In the genomic region with DNA sequence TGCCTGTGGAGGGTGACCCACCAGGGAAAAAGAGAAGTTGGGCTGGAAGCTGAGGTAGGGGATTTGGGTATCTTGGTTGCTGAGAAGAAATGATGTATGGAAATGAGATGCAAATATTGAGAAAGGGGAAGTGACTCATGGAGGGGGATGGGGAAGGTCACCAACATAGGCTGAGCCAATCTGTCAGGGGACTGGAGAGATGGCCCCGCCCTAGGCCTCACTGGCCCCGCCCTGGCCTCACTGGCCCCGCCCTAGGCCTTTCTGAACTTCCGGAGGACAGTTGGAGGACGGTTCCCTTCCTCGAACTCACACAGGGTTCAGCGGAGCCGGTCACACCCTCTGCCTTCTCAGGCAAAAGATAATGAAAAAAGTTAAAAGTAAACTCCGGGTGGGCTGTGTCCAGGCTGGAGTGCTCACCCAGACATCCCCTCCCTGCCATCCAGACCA, we compare ENCODE assay signal across 8 mouse cellular contexts. TPM values are rescaled to one million over a fixed set of nuclear protein-coding genes. Genes with fewer than 3 reads are reported as not detected.
A peak's percentile ranks its signal among the peaks of the same experiment; 100 is the strongest.
DNase-seq lines count a peak whose midpoint lies in the region; ATAC-seq and TF ChIP-seq lines count a peak whose summit lies in the region.

No protein-coding gene starts in this region.

- H3K4me1 ChIP-seq in heart, embryonic 16.5 days (ENCODE audit: control insufficient read depth, insufficient read depth, low read length): no peaks in the 10 kb centered on the region
- H3K4me1 ChIP-seq in stomach, postnatal 0 days (replicated peaks; ENCODE audit: control insufficient read depth, insufficient read depth): no peaks in the 10 kb centered on the region

- ATAC-seq in heart, embryonic 16.5 days (replicated peaks; ENCODE audit: extremely low read depth, insufficient read depth, low FRiP score): peak; percentile 71
- peak; percentile 85 for ATAC-seq in stomach, postnatal 0 days (ENCODE audit: low FRiP score, low TSS enrichment)

- DNase-seq in adrenal gland, adult (ENCODE audit: inconsistent age in 2 of 2, low spot score in 1 of 2): peak; percentile 58 to 73
- DNase-seq in adrenal gland, adult 2 months: no peak
- peak; percentile 64 for DNase-seq in retina, embryonic 14.5 days (ENCODE audit: low spot score)
- DNase-seq in retina, postnatal 1 day: no peak
- DNase-seq in lung, postnatal 14 days: peak; percentile 56
- peak; percentile 79 for DNase-seq in stomach, postnatal 0 days (ENCODE audit: low spot score)
- no peak for DNase-seq in ovary, adult 18-20 months (ENCODE audit: low spot score)

- no peak overlapping the region for H3K27ac ChIP-seq in heart, embryonic 16.5 days (ENCODE audit: low read length)
- H3K27ac ChIP-seq in stomach, postnatal 0 days (replicated peaks): no peak overlapping the region

- H3K36me3 ChIP-seq in heart, embryonic 16.5 days (ENCODE audit: control insufficient read depth, insufficient read depth): no peaks in the 10 kb centered on the region
- H3K36me3 ChIP-seq in stomach, postnatal 0 days (ENCODE audit: control insufficient read depth, insufficient read depth, low read length): no peaks in the 10 kb centered on the region

- H3K9me3 ChIP-seq in heart, embryonic 16.5 days (replicated peaks; ENCODE audit: control insufficient read depth, low read length): no peaks in the 10 kb centered on the region
- no peaks in the 10 kb centered on the region for H3K9me3 ChIP-seq in stomach, postnatal 0 days (ENCODE audit: control insufficient read depth, low read length)

- no peak overlapping the region for H3K4me3 ChIP-seq in heart, embryonic 16.5 days (ENCODE audit: low read length)
- no peak overlapping the region for H3K4me3 ChIP-seq in stomach, postnatal 0 days (ENCODE audit: low read depth, low read length)

- H3K9ac ChIP-seq in heart, embryonic 16.5 days (ENCODE audit: low read length): no peak overlapping the region
- no peak overlapping the region for H3K9ac ChIP-seq in stomach, postnatal 0 days (ENCODE audit: low read length)

- TF ChIP-seq EP300 in stomach, postnatal 0 days (optimal IDR thresholded peaks at IDR 0.05): no peak

- peaks cover 10% of the 10 kb centered on the region for H3K27me3 ChIP-seq in heart, embryonic 16.5 days (ENCODE audit: control insufficient read depth, insufficient read depth, low read length)
- H3K27me3 ChIP-seq in stomach, postnatal 0 days (ENCODE audit: control insufficient read depth, insufficient read depth, low read length): no peaks in the 10 kb centered on the region

- 33% methylated on average over 9 of the region's 9 CpGs for WGBS in heart, embryonic 16.5 days
- WGBS in stomach, postnatal 0 days: 38% methylated on average over 9 of the region's 9 CpGs

- TF ChIP-seq CTCF in stomach, postnatal 0 days (IDR thresholded peaks at IDR 0.05; ENCODE audit: low read depth): no peak

- H3K4me2 ChIP-seq in heart, embryonic 16.5 days (ENCODE audit: low read depth, low read length): no peak overlapping the region
- no peak overlapping the region for H3K4me2 ChIP-seq in stomach, postnatal 0 days (replicated peaks; ENCODE audit: low read depth)

RNA-seq across cellular contexts. Expression of gene Lrrc25, which starts 3.0 kb away (rescaled TPM):
- 1 to 10 TPM; 1.8 to 3.6 TPM for total RNA-seq in adrenal gland, adult 2 months (2021)
- 8.4 and 11.1 TPM in 2 replicates for polyA plus RNA-seq in adrenal gland, adult 2 months (2012; rRNA removed)
- polyA plus RNA-seq in heart, embryonic 16.5 days (2015; fragmentation: Nextera tagmentation; extraction: Ambion mirVana): 1.8 and 2.3 TPM in 2 replicates
- polyA plus RNA-seq in stomach, postnatal 0 days (2015; fragmentation: Nextera tagmentation; extraction: Ambion mirVana): 2.3 and 2.7 TPM in 2 replicates

RNA-seq across cellular contexts. Expression of gene Ssbp4, which starts 10.2 kb away (rescaled TPM):
- 100 to 1,000 TPM in 1 of 2 experiments, 10 to 100 TPM in 1; 76.2 to 110 TPM for total RNA-seq in adrenal gland, adult 2 months (2021)
- 476 and 593 TPM in 2 replicates for polyA plus RNA-seq in adrenal gland, adult 2 months (2012; rRNA removed)
- 68.4 and 69.5 TPM in 2 replicates for polyA plus RNA-seq in heart, embryonic 16.5 days (2015; fragmentation: Nextera tagmentation; extraction: Ambion mirVana)
- polyA plus RNA-seq in stomach, postnatal 0 days (2015; fragmentation: Nextera tagmentation; extraction: Ambion mirVana): 66.7 and 83.8 TPM in 2 replicates

RNA-seq across cellular contexts. Expression of gene Gdf15, which starts 13.3 kb away (rescaled TPM):
- total RNA-seq in adrenal gland, adult 2 months (2021): 10 to 100 TPM in 1 of 2 experiments, 1 to 10 TPM in 1; 1.3 to 44.6 TPM
- polyA plus RNA-seq in adrenal gland, adult 2 months (2012; rRNA removed): 18.5 and 22.2 TPM in 2 replicates
- polyA plus RNA-seq in heart, embryonic 16.5 days (2015; fragmentation: Nextera tagmentation; extraction: Ambion mirVana): 1.2 and 1.6 TPM in 2 replicates
- 0.30 and 0.33 TPM in 2 replicates for polyA plus RNA-seq in stomach, postnatal 0 days (2015; fragmentation: Nextera tagmentation; extraction: Ambion mirVana)

RNA-seq across cellular contexts. Expression of gene Isyna1, which starts 24.7 kb away (rescaled TPM):
- 100 to 1,000 TPM; 103 to 199 TPM for total RNA-seq in adrenal gland, adult 2 months (2021)
- 344 and 376 TPM in 2 replicates for polyA plus RNA-seq in adrenal gland, adult 2 months (2012; rRNA removed)
- 111 and 117 TPM in 2 replicates for polyA plus RNA-seq in heart, embryonic 16.5 days (2015; fragmentation: Nextera tagmentation; extraction: Ambion mirVana)
- polyA plus RNA-seq in stomach, postnatal 0 days (2015; fragmentation: Nextera tagmentation; extraction: Ambion mirVana): 37.4 and 39.3 TPM in 2 replicates

RNA-seq across cellular contexts. Expression of gene Pgpep1, which starts 41.3 kb away (rescaled TPM):
- 100 to 1,000 TPM; 115 to 127 TPM for total RNA-seq in adrenal gland, adult 2 months (2021)
- 115 and 117 TPM in 2 replicates for polyA plus RNA-seq in adrenal gland, adult 2 months (2012; rRNA removed)
- polyA plus RNA-seq in heart, embryonic 16.5 days (2015; fragmentation: Nextera tagmentation; extraction: Ambion mirVana): 35.5 and 36.7 TPM in 2 replicates
- polyA plus RNA-seq in stomach, postnatal 0 days (2015; fragmentation: Nextera tagmentation; extraction: Ambion mirVana): 23.3 and 25.2 TPM in 2 replicates

Comparison
In these comparisons a context has a peak if more than half of its experiments do, and no peak if none do; other contexts are left out.
1. DNase-seq: peak in adrenal gland, adult (2 of 2), retina, embryonic 14.5 days (single experiment), lung, postnatal 14 days (single experiment) and stomach, postnatal 0 days (single experiment); none in adrenal gland, adult 2 months (single experiment), retina, postnatal 1 day (single experiment) and ovary, adult 18-20 months (single experiment).